In genomic region chr12:91590716-91591115, GRCm38 (mm10) we compare ENCODE assay signal across 8 mouse cellular contexts. TPM values are rescaled to one million over a fixed set of nuclear protein-coding genes. Genes with fewer than 3 reads are reported as not detected.
DNase-seq lines count a peak whose midpoint lies in the region; ATAC-seq and TF ChIP-seq lines count a peak whose summit lies in the region.

No protein-coding gene starts in this region.

- no peak for TF ChIP-seq EP300 in stomach, postnatal 0 days (optimal IDR thresholded peaks at IDR 0.05)

- no peaks in the 10 kb centered on the region for H3K36me3 ChIP-seq in thymus, adult 2 months (ENCODE audit: control insufficient read depth, insufficient read depth, low read length)
- H3K36me3 ChIP-seq in kidney, embryonic 14.5 days (ENCODE audit: control insufficient read depth, insufficient read depth, low read length) = 0 out of 2 replicates have a peak, but pooled peaks cover 3% of the 10 kb centered on the region
- H3K36me3 ChIP-seq in stomach, postnatal 0 days (ENCODE audit: control insufficient read depth, insufficient read depth, low read length) = no peaks in the 10 kb centered on the region

- peak overlapping the region; percentile 100 for H3K9ac ChIP-seq in kidney, embryonic 14.5 days (ENCODE audit: low read depth, low read length)
- H3K9ac ChIP-seq in stomach, postnatal 0 days (ENCODE audit: low read length) = peak overlapping the region; percentile 78

- ATAC-seq in kidney, embryonic 14.5 days (ENCODE audit: low FRiP score, low TSS enrichment) = no peak
- no peak for ATAC-seq in stomach, postnatal 0 days (ENCODE audit: low FRiP score, low TSS enrichment)

- peak; percentile 18 for DNase-seq in thymus, adult 2 months
- DNase-seq in thymus, postnatal 0 days (ENCODE audit: low spot score) = no peak
- peak; percentile 37 to 44 for DNase-seq in heart, adult 9 months (ENCODE audit: low spot score in 2 of 2)
- peak; percentile 13 for DNase-seq in lung, postnatal 14 days
- peak; percentile 45 for DNase-seq in stomach, postnatal 0 days (ENCODE audit: low spot score)
- DNase-seq in right cerebral cortex, adult 2 months (ENCODE audit: low spot score in 2 of 2) = no peak

- no peak overlapping the region; the same call in 1 of the 2 replicates for H3K27ac ChIP-seq in thymus, adult 2 months (ENCODE audit: control insufficient read depth, insufficient read depth, low read length)
- H3K27ac ChIP-seq in cortical plate, adult 2 months (ENCODE audit: insufficient read depth, low read length) = peak overlapping the region; percentile 100
- peak overlapping the region; percentile 96 for H3K27ac ChIP-seq in kidney, embryonic 14.5 days (ENCODE audit: low read depth, low read length)
- peak overlapping the region; percentile 100 for H3K27ac ChIP-seq in stomach, postnatal 0 days (replicated peaks)

- H3K4me2 ChIP-seq in kidney, embryonic 14.5 days (replicated peaks; ENCODE audit: low read depth, low read length) = peak overlapping the region; percentile 79
- H3K4me2 ChIP-seq in stomach, postnatal 0 days (replicated peaks; ENCODE audit: low read depth) = peak overlapping the region; percentile 60

- peak overlapping the region; percentile 94; the same call in 1 of the 2 replicates for H3K4me3 ChIP-seq in thymus, adult 2 months (ENCODE audit: control insufficient read depth, insufficient read depth, low read length)
- H3K4me3 ChIP-seq in cortical plate, adult 2 months (ENCODE audit: insufficient read depth, low read length) = peak overlapping the region; percentile 84
- H3K4me3 ChIP-seq in kidney, embryonic 14.5 days (ENCODE audit: low read length) = peak overlapping the region; percentile 87
- H3K4me3 ChIP-seq in stomach, postnatal 0 days (ENCODE audit: low read depth, low read length) = peak overlapping the region; percentile 92

- no peak for TF ChIP-seq CTCF in thymus, adult 2 months (IDR thresholded peaks at IDR 0.05; ENCODE audit: borderline replicate concordance, control insufficient read depth, extremely low read depth, insufficient read depth, low read length, poor library complexity)
- TF ChIP-seq CTCF in cortical plate, adult 2 months (IDR thresholded peaks at IDR 0.05; ENCODE audit: extremely low read depth, insufficient read depth, low read length) = no peak
- TF ChIP-seq CTCF in stomach, postnatal 0 days (IDR thresholded peaks at IDR 0.05; ENCODE audit: low read depth) = no peak

- 46% methylated on average over 6 of the region's 6 CpGs for WGBS in thymus, adult 2 months
- WGBS in kidney, embryonic 14.5 days = 29% methylated on average over 6 of the region's 6 CpGs
- WGBS in stomach, postnatal 0 days = 18% methylated on average over 6 of the region's 6 CpGs

- peaks cover 2% of the 10 kb centered on the region for H3K4me1 ChIP-seq in thymus, adult 2 months (replicated peaks; ENCODE audit: control insufficient read depth, insufficient read depth, low read length)
- no peaks in the 10 kb centered on the region for H3K4me1 ChIP-seq in cortical plate, adult 2 months (ENCODE audit: control insufficient read depth, insufficient read depth, low read length)
- peaks cover 14% of the 10 kb centered on the region for H3K4me1 ChIP-seq in kidney, embryonic 14.5 days (ENCODE audit: control insufficient read depth, insufficient read depth, low read length)
- H3K4me1 ChIP-seq in stomach, postnatal 0 days (replicated peaks; ENCODE audit: control insufficient read depth, insufficient read depth) = no peaks in the 10 kb centered on the region

- no peaks in the 10 kb centered on the region for H3K27me3 ChIP-seq in thymus, adult 2 months (ENCODE audit: control insufficient read depth, insufficient read depth, low read length)
- H3K27me3 ChIP-seq in kidney, embryonic 14.5 days (ENCODE audit: control insufficient read depth, insufficient read depth, low read length) = no peaks in the 10 kb centered on the region
- H3K27me3 ChIP-seq in stomach, postnatal 0 days (ENCODE audit: control insufficient read depth, insufficient read depth, low read length) = no peaks in the 10 kb centered on the region

- no peaks in the 10 kb centered on the region for H3K9me3 ChIP-seq in kidney, embryonic 14.5 days (ENCODE audit: control insufficient read depth, low read length)
- no peaks in the 10 kb centered on the region for H3K9me3 ChIP-seq in stomach, postnatal 0 days (ENCODE audit: control insufficient read depth, low read length)

- TF ChIP-seq POLR2A in thymus, adult 2 months (IDR thresholded peaks at IDR 0.05; ENCODE audit: control insufficient read depth, extremely low read depth, insufficient read depth, low read length, poor library complexity) = no peak
- no peak for TF ChIP-seq POLR2A in cortical plate, adult 2 months (IDR thresholded peaks at IDR 0.05; ENCODE audit: extremely low read depth, insufficient read depth, low read length)

RNA-seq across cellular contexts. Expression of gene Gtf2a1, which starts 0.4 kb away (rescaled TPM):
- polyA plus RNA-seq in thymus, adult 2 months (2012; rRNA removed) = 16.3 and 20.1 TPM in 2 replicates
- polyA plus RNA-seq in thymus, postnatal 0 days (2015; fragmentation: Nextera tagmentation; extraction: Ambion mirVana) = 31.0 and 36.6 TPM in 2 replicates
- 24.2 and 24.6 TPM in 2 replicates for polyA plus RNA-seq in cortical plate, adult 2 months (2012; rRNA removed)
- polyA plus RNA-seq in kidney, embryonic 14.5 days (2014; fragmentation: Nextera tagmentation; extraction: Ambion mirVana) = 33.4 and 45.7 TPM in 2 replicates
- 17.0 and 18.9 TPM in 2 replicates for polyA plus RNA-seq in stomach, postnatal 0 days (2015; fragmentation: Nextera tagmentation; extraction: Ambion mirVana)

Comparison
In these comparisons a context has a peak if more than half of its experiments do, and no peak if none do; other contexts are left out.
1. DNase-seq: peak in thymus, adult 2 months (single experiment), heart, adult 9 months (2 of 2), lung, postnatal 14 days (single experiment) and stomach, postnatal 0 days (single experiment); none in thymus, postnatal 0 days (single experiment) and right cerebral cortex, adult 2 months (0 of 2).
2. Peak in every context shown above with its lines, with median percentiles within 50 percentile points of each other: H3K4me3 ChIP-seq.